ENCODE assay signal across 13 mouse cellular contexts in the genomic region with DNA sequence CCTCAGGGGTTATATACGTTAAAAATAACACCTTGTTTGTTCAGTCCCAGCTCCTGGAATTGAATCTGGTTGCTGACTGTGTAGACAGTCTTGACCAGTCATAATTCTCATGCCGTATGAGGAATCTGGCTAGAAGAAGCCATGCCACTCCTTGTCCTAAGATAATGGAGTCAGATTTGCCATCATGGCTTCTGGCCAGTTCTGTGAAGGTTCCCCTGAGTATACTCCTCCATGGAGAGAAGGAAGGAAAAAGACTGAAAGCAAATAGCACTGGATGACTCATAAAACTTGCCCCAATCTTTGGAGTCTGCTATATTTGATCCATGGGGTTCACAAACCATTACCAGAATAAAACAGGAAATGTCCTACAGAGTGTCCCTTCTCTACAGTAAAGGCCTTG.
"Had no signal": no experiment of that assay in that cellular context is flagged by ENCODE, and none has a peak within 500 bp of the region (broad histone marks: within the 10 kb centered on the region; RNA-seq: fewer than 3 reads in every experiment).

No protein-coding gene starts in this region.

- DNase-seq: gastrocnemius, adult 2 months; gastrocnemius, postnatal 10 days; gastrocnemius, postnatal 25 days; heart, adult 2 months; heart, postnatal 14 days; heart, postnatal 4 days; kidney, adult 18-20 months; kidney, adult 8-10 months; kidney, postnatal 10 days; kidney, postnatal 25 days; kidney, postnatal 4 days; liver; liver, embryonic 13.5 days had no signal
